Mouse (Mus musculus): ENCODE measurements around the gene Hoxa3. TPM values are rescaled to one million over a fixed set of nuclear protein-coding genes. Genes with fewer than 3 reads are reported as not detected.

Hoxa3 gene
- polyA plus RNA-seq, 1 experiment from 2014 or later = 0.91 TPM

DNA sequence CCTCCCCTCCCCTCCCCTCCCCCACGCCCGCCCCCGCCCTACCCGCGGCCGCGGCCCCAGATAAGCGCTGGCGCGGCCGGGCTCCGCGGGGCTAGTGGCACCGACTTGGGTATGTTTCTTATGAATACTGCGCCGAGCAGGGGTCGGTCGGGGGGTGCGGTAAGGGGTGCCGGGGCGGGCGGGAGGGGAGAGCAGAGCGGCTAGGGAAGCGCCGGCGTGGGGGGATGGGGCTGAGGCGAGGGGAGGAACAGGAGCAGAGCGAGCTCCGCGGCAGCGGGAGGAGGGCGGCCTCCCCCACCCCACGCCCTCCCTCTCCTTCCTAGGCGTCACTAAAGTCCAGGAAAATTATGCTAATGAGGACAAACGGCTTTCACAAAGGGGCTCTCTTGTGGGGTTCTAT is 37.3 kb downstream of the Hoxa3 start:
- whole genome bisulfite sequencing = 6% methylated on average over 2 of the region's 35 CpGs
- Histone ChIP-seq H3K4me1 (ENCODE audit: control insufficient read depth, insufficient read depth, low read length) (peaks cover 4% of the 10 kb centered on the region), H3K27me3 (ENCODE audit: control insufficient read depth, insufficient read depth, low read length) (peaks cover 86% of the 10 kb centered on the region), H3K36me3 (replicated peaks; ENCODE audit: control insufficient read depth, insufficient read depth, low read depth, low read length) (no peaks in the 10 kb centered on the region), H3K4me3 (ENCODE audit: low read depth, low read length) (peak overlapping the region; percentile 23), H3K27ac (replicated peaks; ENCODE audit: low read depth, low read length) (0 out of 2 replicates have a peak overlapping the region, but pooled peaks have one; percentile 35), H3K4me2 (ENCODE audit: low read depth, low read length) (peak overlapping the region; percentile 10; the same call in 1 of the 2 replicates), H3K9me3 (replicated peaks; ENCODE audit: control insufficient read depth, low read length) (no peaks in the 10 kb centered on the region), H3K9ac (replicated peaks; ENCODE audit: low read length) (no peak overlapping the region)
- DNase-seq (ENCODE audit: low spot score) = no peak
- no peak for ATAC-seq (replicated peaks; ENCODE audit: insufficient number of reproducible peaks, low FRiP score, low TSS enrichment, low read depth)

GRCm38 (mm10) chr6:52174968-52175751 is 38.0 kb downstream of the Hoxa3 start:
- Histone ChIP-seq H3K36me3 (replicated peaks; ENCODE audit: control insufficient read depth, insufficient read depth, low read depth, low read length) (no peaks in the 10 kb centered on the region), H3K4me3 (ENCODE audit: low read depth, low read length) (peak overlapping the region; percentile 23), H3K27ac (replicated peaks; ENCODE audit: low read depth, low read length) (0 out of 2 replicates have a peak overlapping the region, but pooled peaks have one; percentile 35), H3K9ac (replicated peaks; ENCODE audit: low read length) (0 out of 2 replicates have a peak overlapping the region, but pooled peaks have one; percentile 5), H3K9me3 (replicated peaks; ENCODE audit: control insufficient read depth, low read length) (no peaks in the 10 kb centered on the region), H3K4me2 (ENCODE audit: low read depth, low read length) (peak overlapping the region; percentile 10; the same call in 1 of the 2 replicates), H3K27me3 (ENCODE audit: control insufficient read depth, insufficient read depth, low read length) (peaks cover 87% of the 10 kb centered on the region), H3K4me1 (ENCODE audit: control insufficient read depth, insufficient read depth, low read length) (peaks cover 4% of the 10 kb centered on the region)
- no peak for ATAC-seq (replicated peaks; ENCODE audit: insufficient number of reproducible peaks, low FRiP score, low TSS enrichment, low read depth)
- no peak for DNase-seq (ENCODE audit: low spot score)
- WGBS = under 1% methylated on average over 41 of the region's 41 CpGs

DNA sequence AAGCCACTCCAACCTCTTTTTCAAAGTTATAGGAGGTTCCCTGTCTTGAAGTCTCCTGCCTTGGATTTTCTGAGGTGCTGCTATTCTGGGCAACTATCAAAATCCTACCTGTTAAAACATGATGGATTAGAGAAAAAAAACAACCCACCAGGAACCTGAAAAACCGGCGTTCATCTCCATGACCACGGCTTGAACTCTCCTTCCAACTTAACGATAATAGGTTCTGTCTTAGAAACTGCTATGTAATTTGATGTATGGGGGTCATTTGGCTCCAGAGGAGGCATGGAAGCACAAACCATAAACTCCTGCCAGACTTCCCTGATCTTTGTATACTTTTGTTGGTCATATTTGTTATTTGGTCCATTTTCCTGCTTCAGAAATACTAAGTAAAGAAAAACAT is 39.5 kb downstream of the Hoxa3 start:
- ATAC-seq (replicated peaks; ENCODE audit: insufficient number of reproducible peaks, low FRiP score, low TSS enrichment, low read depth) (no peak), DNase-seq (ENCODE audit: low spot score) (no peak)
- peaks cover 81% of the 10 kb centered on the region for H3K27me3 ChIP-seq (ENCODE audit: control insufficient read depth, insufficient read depth, low read length)
- WGBS = 0% methylated on average over 4 of the region's 4 CpGs
- no peaks in the 10 kb centered on the region for H3K36me3 ChIP-seq (replicated peaks; ENCODE audit: control insufficient read depth, insufficient read depth, low read depth, low read length)
- H3K9me3 ChIP-seq (replicated peaks; ENCODE audit: control insufficient read depth, low read length) = no peaks in the 10 kb centered on the region
- H3K9ac ChIP-seq (replicated peaks; ENCODE audit: low read length) = no peak overlapping the region
- peaks cover 4% of the 10 kb centered on the region for H3K4me1 ChIP-seq (ENCODE audit: control insufficient read depth, insufficient read depth, low read length)
- no peak overlapping the region for H3K4me3 ChIP-seq (ENCODE audit: low read depth, low read length)
- no peak overlapping the region for H3K4me2 ChIP-seq (ENCODE audit: low read depth, low read length)
- H3K27ac ChIP-seq (replicated peaks; ENCODE audit: low read depth, low read length) = no peak overlapping the region

DNA sequence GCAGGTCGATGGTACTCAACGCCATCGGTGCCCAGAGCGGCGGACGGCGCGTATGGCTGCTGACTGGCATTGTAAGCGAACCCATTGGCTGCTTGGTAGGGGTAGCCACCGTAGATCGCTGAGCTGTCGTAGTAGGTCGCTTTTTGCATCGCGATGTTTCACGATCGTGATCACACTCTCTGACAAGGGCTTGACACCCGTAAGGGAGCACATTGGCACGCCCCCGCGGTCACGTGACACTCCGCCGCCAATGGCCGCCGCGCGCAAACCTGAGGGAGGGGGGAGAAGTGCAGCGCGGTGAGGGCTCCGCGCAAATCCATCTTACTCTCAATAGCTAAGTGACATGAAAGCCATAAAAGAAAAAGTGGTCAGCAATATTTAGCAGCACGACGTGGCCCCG is 40.6 kb downstream of the Hoxa3 start:
- H3K9me3 ChIP-seq (replicated peaks; ENCODE audit: control insufficient read depth, low read length) = no peaks in the 10 kb centered on the region
- ATAC-seq (replicated peaks; ENCODE audit: insufficient number of reproducible peaks, low FRiP score, low TSS enrichment, low read depth) = no peak; the same call in 1 of the 2 replicates
- peaks cover 81% of the 10 kb centered on the region for H3K27me3 ChIP-seq (ENCODE audit: control insufficient read depth, insufficient read depth, low read length)
- H3K9ac ChIP-seq (replicated peaks; ENCODE audit: low read length) = peak overlapping the region; percentile 34; the same call in 1 of the 2 replicates
- H3K4me3 ChIP-seq (ENCODE audit: low read depth, low read length) = peak overlapping the region; percentile 9
- peaks cover 4% of the 10 kb centered on the region for H3K4me1 ChIP-seq (ENCODE audit: control insufficient read depth, insufficient read depth, low read length)
- peak overlapping the region; percentile 44 for H3K4me2 ChIP-seq (ENCODE audit: low read depth, low read length)
- peak; percentile 76 for DNase-seq (ENCODE audit: low spot score)
- no peaks in the 10 kb centered on the region for H3K36me3 ChIP-seq (replicated peaks; ENCODE audit: control insufficient read depth, insufficient read depth, low read depth, low read length)
- under 1% methylated on average over 35 of the region's 35 CpGs for WGBS
- no peak overlapping the region; the same call in 1 of the 2 replicates for H3K27ac ChIP-seq (replicated peaks; ENCODE audit: low read depth, low read length)

- DNase-seq (ENCODE audit: low spot score) (no peak), ATAC-seq (replicated peaks; ENCODE audit: insufficient number of reproducible peaks, low FRiP score, low TSS enrichment, low read depth) (no peak)
- H3K4me1 ChIP-seq (ENCODE audit: control insufficient read depth, insufficient read depth, low read length) = peaks cover 4% of the 10 kb centered on the region
- no peaks in the 10 kb centered on the region for H3K36me3 ChIP-seq (replicated peaks; ENCODE audit: control insufficient read depth, insufficient read depth, low read depth, low read length)
- no peak overlapping the region for H3K4me3 ChIP-seq (ENCODE audit: low read depth, low read length)
- peaks cover 79% of the 10 kb centered on the region for H3K27me3 ChIP-seq (ENCODE audit: control insufficient read depth, insufficient read depth, low read length)
- H3K27ac ChIP-seq (replicated peaks; ENCODE audit: low read depth, low read length) = no peak overlapping the region; the same call in 1 of the 2 replicates
- H3K9me3 ChIP-seq (replicated peaks; ENCODE audit: control insufficient read depth, low read length) = no peaks in the 10 kb centered on the region
- peak overlapping the region; percentile 34; the same call in 1 of the 2 replicates for H3K9ac ChIP-seq (replicated peaks; ENCODE audit: low read length)
- H3K4me2 ChIP-seq (ENCODE audit: low read depth, low read length) = peak overlapping the region; percentile 44
- 5% methylated on average over 7 of the region's 7 CpGs for WGBS
These were observed 41.2 kb downstream of the Hoxa3 start for GRCm38 (mm10) chr6:52171938-52172337.

DNA sequence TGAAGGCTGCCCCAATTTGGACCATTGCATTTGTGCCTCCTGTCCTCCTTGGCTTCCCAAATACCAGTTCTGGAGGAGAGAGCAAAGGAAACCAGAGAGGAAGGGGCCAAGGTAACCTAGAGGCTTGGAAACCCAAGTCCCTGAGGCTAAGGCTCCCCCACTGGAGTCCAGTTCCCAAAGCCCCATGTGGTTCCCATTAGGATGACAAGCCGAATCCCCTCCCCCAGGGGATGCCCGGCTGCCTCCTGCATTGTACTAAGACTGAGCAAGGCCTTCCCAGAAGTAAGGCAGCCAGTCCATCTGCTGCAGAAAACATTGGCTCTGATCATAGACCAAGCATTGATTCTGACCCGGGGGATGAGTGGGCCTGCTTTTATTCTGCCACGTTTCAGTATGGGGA is 41.8 kb downstream of the Hoxa3 start:
- Histone ChIP-seq H3K27ac (replicated peaks; ENCODE audit: low read depth, low read length) (no peak overlapping the region), H3K9ac (replicated peaks; ENCODE audit: low read length) (no peak overlapping the region), H3K4me1 (ENCODE audit: control insufficient read depth, insufficient read depth, low read length) (peaks cover 4% of the 10 kb centered on the region), H3K36me3 (replicated peaks; ENCODE audit: control insufficient read depth, insufficient read depth, low read depth, low read length) (no peaks in the 10 kb centered on the region), H3K9me3 (replicated peaks; ENCODE audit: control insufficient read depth, low read length) (no peaks in the 10 kb centered on the region), H3K4me2 (ENCODE audit: low read depth, low read length) (no peak overlapping the region), H3K27me3 (ENCODE audit: control insufficient read depth, insufficient read depth, low read length) (peaks cover 78% of the 10 kb centered on the region), H3K4me3 (ENCODE audit: low read depth, low read length) (no peak overlapping the region)
- ATAC-seq (replicated peaks; ENCODE audit: insufficient number of reproducible peaks, low FRiP score, low TSS enrichment, low read depth) (0 out of 2 replicates have a peak, but pooled peaks have one; percentile 42), DNase-seq (ENCODE audit: low spot score) (peak; percentile 66)
- 3% methylated on average over 4 of the region's 4 CpGs for WGBS

- H3K4me1 ChIP-seq (ENCODE audit: control insufficient read depth, insufficient read depth, low read length) = peaks cover 4% of the 10 kb centered on the region
- DNase-seq (ENCODE audit: low spot score) = no peak
- H3K27ac ChIP-seq (replicated peaks; ENCODE audit: low read depth, low read length) = no peak overlapping the region
- peak overlapping the region; percentile 19; the same call in 1 of the 2 replicates for H3K4me2 ChIP-seq (ENCODE audit: low read depth, low read length)
- peak overlapping the region; percentile 13 for H3K9ac ChIP-seq (replicated peaks; ENCODE audit: low read length)
- WGBS = 3% methylated on average over 5 of the region's 5 CpGs
- H3K36me3 ChIP-seq (replicated peaks; ENCODE audit: control insufficient read depth, insufficient read depth, low read depth, low read length) = no peaks in the 10 kb centered on the region
- H3K4me3 ChIP-seq (ENCODE audit: low read depth, low read length) = no peak overlapping the region; the same call in 1 of the 2 replicates
- no peaks in the 10 kb centered on the region for H3K9me3 ChIP-seq (replicated peaks; ENCODE audit: control insufficient read depth, low read length)
- H3K27me3 ChIP-seq (ENCODE audit: control insufficient read depth, insufficient read depth, low read length) = peaks cover 74% of the 10 kb centered on the region
- ATAC-seq (replicated peaks; ENCODE audit: insufficient number of reproducible peaks, low FRiP score, low TSS enrichment, low read depth) = no peak
These were observed 42.3 kb downstream of the Hoxa3 start for GRCm38 (mm10) chr6:52170898-52171223.

All from embryonic facial prominence, embryonic 11.5 days (tissue).